Mouse (Mus musculus): Measurements from ENCODE around the gene Anapc5. TPM values are rescaled to one million over a fixed set of nuclear protein-coding genes. Genes with fewer than 3 reads are reported as not detected.

Gene Anapc5
- polyA plus RNA-seq, 1 experiment from 2014 or later, result 305 TPM

DNA sequence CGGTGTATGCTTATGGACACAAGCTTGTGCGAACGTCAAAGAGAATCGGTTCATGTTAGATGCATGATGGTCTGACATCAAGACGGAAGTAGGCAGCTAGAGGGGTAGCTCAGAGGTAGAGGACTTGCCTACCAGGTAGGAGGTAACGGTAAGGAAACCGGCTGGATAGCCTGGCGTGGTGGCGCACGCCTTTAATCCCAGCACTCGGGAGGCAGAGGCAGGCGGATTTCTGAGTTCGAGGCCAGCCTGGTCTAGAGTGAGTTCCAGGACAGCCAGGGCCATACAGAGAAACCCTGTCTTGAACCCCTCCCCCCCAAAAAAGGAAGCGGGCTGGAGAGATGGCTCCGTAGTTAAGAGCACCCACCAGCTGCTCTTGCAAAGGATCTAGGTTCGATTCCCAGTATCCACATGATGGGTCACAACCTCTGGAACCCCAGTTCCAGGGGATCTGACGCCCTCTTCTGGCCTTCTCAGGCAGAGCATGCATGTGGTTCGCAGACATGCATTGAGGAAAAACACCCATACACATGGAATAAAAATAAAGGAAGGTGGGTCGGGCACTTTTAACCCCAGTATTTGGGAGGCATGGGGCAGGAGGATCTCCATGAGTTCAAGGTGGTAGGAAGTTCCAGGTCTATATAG, 40.2 kb downstream of the Anapc5 start:
- H3K27me3 ChIP-seq, result no peaks in the 10 kb centered on the region
- ChIA-PET CTCF (interaction anchor here (2.8 kb wide), 1 partner anchor 19 kb away, joined by 9 read pairs; no protein-coding TSS in a partner anchor), POLR2A (interaction anchor here (0.6 kb wide), 2 partner anchors 21 to 56 kb away, joined by 3 to 4 read pairs; no protein-coding TSS in a partner anchor)
- DNase-seq (ENCODE audit: low read depth, low spot score) (no peak), ATAC-seq (no peak)
- in situ Hi-C loops (cut with MboI; ENCODE audit: low pct_unique_long_range_greater_than_20kb), result no loop called here
- TF ChIP-seq CTCF (IDR thresholded peaks at IDR 0.05), result no peak

DNA sequence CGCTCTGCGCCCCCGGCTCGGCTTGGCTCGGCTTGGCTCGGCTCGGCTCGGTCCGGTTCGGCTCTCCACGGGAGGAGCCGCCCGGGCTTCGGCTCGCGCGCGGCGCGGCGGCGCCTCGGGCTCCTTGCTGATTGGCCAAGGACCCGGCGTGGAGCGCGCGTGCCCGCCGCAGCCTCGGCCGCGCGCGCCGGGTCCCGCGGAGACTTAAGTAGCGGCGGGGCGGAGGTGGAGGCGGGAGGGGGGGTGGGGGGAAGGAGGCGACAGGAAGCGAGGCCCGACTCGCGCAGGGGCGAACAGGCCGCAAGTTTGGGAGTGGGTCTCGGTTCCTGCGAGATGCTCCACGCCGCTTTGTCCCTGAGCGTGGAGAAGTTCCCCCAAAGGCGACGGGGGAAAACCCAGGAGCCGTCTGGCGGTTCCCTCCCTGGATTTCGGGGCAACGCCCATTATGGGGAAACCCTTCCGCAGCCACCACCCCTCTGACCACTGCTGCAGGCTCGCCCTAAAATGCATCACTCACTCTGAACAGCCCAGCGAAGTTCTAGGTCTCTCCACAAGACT, 41.8 kb downstream of the Anapc5 start, which contains the start of gene Camkk2:
Camkk2 (minus strand) TSS at position 133 of the 558 bp plus-strand sequence.
- in situ Hi-C loops (cut with MboI; ENCODE audit: low pct_unique_long_range_greater_than_20kb), result no loop called here
- no peaks in the 10 kb centered on the region for H3K27me3 ChIP-seq
- ChIA-PET POLR2A (interaction anchor here (1.2 to 1.5 kb wide), 2 partner anchors 10 to 32 kb away, joined by 3 to 4 read pairs; no protein-coding TSS in a partner anchor), CTCF (no interaction called here)
- peak; percentile 71 for ATAC-seq
- peak; percentile 34 for DNase-seq (ENCODE audit: low read depth, low spot score)
- no peak for TF ChIP-seq CTCF (IDR thresholded peaks at IDR 0.05)

DNA sequence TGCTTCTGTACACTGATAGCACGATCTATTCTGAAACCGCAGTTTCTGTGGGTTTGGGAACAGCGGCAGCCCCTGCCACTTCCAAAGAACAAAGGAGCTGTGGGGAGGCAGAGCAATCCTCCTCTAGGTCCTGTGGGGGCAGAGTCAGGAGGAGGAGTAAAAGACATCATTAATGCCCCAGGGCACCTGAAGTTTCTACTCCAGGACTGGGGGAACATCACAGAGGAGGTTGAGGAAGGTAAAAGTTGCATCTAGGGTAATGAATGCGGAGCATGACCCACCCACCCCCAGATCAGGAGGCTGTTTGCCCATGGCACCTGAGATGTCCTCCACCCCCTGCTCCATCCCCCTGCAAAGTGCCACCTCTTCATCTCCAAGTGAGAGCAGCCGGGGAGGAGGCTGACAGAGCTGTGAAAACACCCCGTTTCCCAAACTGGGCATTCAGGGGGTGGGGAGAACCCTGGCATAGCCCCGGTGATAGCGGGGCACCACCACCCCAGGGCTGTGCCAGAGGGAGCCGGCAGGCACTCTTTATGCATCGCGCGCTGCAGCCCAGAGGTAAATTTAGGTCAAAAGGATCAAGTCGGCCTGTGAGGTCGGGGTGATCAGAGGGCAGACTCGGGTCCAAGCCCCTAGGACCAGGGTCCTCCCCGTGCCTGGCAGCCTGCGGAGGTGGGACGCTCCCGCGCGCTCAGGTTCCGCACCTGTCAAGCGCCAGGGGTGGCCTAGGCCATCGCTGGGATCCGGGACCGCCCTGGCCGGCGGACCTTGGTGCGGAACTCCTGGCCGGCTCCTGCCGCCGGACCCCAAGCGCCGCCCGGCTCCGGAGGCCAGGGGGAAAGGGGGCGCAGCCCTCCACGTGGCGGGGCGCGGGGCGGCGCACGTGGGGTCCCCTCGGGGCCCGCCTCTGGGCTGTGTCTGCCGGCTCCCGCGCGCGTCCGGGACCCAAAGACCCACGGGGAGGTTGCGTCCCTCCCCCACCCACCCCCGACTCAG, 42.6 kb downstream of the Anapc5 start:
- in situ Hi-C loops (cut with MboI; ENCODE audit: low pct_unique_long_range_greater_than_20kb), result no loop called here
- DNase-seq (ENCODE audit: low read depth, low spot score), result no peak
- CTCF ChIA-PET, result no interaction called here
- POLR2A ChIA-PET, result interaction anchor here (0.9 to 1.5 kb wide), 4 partner anchors 9 to 63 kb away, joined by 3 to 4 read pairs (median 3); no protein-coding TSS in a partner anchor
- TF ChIP-seq CTCF (IDR thresholded peaks at IDR 0.05), result no peak
- H3K27me3 ChIP-seq, result no peaks in the 10 kb centered on the region
- peak; percentile 36 for ATAC-seq

DNA sequence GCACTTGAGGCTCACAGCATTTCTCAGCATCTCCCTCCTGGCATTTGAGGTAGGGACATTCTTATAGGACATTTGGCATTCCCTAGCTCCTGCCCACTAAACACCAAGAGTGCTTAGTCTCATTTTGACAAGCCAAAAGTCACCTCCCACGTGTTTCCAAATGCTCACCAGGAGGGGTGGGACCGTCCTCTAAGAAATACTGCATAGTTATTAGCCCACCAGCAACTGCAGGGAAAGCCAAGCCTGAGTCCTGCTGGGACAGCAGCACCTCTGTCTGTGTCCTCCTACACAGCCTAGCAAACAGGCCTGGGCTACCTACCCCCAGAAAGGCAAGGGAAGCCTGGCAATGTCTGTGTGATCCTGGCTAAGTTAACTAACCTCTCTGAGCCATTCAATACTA, 43.8 kb downstream of the Anapc5 start:
- TF ChIP-seq CTCF (IDR thresholded peaks at IDR 0.05), result no peak
- ChIA-PET POLR2A (no interaction called here), CTCF (interaction anchor here (1.6 kb wide), 1 partner anchor 34 kb away, joined by 4 read pairs; no protein-coding TSS in a partner anchor)
- no peak for ATAC-seq
- H3K27me3 ChIP-seq, result no peaks in the 10 kb centered on the region
- DNase-seq (ENCODE audit: low read depth, low spot score), result no peak
- in situ Hi-C loops (cut with MboI; ENCODE audit: low pct_unique_long_range_greater_than_20kb), result no loop called here

DNA sequence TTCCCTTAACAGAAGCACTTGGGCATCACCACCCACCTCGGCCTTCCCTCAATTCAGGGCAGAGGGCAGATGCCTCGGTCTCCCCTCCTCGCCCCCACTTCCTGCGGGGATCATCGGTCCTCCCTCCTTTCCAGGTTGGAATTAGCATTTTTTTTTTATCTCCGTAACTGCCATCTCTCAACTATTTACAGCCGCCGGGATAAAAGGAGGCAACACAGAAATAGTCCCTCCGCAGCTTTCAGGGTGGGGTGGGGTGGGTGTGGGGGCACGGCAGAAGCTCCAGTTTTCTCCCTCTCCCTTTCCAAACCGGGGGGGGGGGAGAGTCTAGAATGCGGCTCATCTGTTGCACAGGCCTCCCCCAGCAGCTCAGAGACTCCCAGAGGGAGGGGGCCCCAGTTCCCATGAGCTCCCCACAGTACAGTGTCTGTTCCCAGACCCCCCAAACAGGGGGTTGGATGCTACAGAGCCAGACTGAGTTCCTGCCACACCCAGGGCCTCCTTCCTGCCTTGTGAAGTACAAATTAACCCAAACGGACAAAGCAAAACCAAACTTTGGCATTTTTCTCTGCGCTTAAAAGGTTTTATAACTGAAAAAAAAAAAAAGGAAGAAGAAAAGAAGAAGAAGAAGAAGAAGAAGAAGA, 45.4 kb downstream of the Anapc5 start:
- TF ChIP-seq CTCF (IDR thresholded peaks at IDR 0.05), result no peak
- no peaks in the 10 kb centered on the region for H3K27me3 ChIP-seq
- ChIA-PET CTCF (interaction anchor here (1.6 kb wide), 1 partner anchor 36 kb away, joined by 4 read pairs; no protein-coding TSS in a partner anchor), POLR2A (no interaction called here)
- in situ Hi-C loops (cut with MboI; ENCODE audit: low pct_unique_long_range_greater_than_20kb), result no loop called here
- DNase-seq (ENCODE audit: low read depth, low spot score), result no peak
- ATAC-seq, result no peak

DNA sequence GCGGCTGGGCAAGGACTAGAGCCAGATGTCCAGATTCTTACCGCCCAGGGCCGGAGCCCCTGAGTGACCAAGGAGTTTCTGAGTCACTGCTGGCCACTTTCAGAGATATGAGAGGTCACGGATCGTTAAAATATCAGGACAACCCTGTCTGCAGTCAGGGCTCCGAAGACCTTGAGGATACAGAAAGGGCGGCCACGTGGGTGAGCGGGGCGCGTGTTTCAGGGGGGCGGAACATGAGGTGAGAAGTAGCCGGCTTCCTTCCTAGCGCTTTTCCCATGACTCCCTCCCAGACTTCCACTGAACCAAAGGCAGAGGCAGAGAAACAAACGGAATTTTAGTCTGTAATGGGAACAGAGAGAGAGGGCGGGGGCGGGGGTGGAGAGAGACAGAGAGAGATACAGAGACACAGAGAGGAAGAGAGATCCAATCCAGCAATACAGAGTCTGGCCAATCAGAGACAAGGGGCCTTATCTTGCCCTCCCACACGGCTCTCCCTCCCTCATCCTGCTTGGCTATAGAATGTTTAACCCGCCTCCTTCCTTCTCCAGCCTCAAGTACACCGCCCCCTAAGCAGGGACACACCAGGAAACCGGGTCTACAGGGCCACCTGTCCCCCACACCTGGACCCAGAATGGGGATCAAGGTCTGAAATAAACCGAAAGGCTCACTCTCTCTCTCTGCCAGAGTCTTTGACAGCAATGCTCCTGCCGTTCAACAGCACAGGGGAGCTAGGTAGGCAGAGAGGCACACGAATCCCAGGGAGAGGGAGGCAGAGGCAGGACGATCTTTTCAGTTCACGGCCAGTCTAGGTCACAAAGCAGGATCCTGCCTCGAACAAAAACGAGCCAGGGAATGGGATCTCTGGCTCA, 46.2 kb downstream of the Anapc5 start:
- no peak for TF ChIP-seq CTCF (IDR thresholded peaks at IDR 0.05)
- POLR2A ChIA-PET, result no interaction called here
- CTCF ChIA-PET, result no interaction called here
- no peak for DNase-seq (ENCODE audit: low read depth, low spot score)
- ATAC-seq, result no peak
- in situ Hi-C loops (cut with MboI; ENCODE audit: low pct_unique_long_range_greater_than_20kb), result no loop called here
- no peaks in the 10 kb centered on the region for H3K27me3 ChIP-seq

DNA sequence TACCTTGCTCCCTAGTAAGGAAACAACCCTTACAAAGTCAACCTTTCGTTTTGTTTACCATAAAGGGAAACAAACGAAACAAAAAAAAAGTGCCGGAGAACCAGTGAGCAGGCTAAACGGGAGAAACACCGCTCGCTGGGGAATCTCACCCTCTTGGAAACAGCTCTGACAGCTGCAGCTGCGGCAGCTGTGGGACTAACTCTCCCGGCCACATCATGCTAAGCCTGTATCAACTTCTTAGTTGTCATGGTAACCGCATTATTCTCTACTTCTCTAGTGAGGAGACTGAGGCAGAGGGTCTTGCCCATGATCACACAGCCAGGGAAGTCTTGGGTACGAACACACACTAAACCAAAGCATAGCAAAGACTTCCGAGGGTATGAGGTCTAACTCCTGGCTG, 47.4 kb downstream of the Anapc5 start:
- in situ Hi-C loops (cut with MboI; ENCODE audit: low pct_unique_long_range_greater_than_20kb), result no loop called here
- ATAC-seq, result no peak
- ChIA-PET POLR2A (no interaction called here), CTCF (interaction anchor here (1.0 kb wide), 1 partner anchor 10 kb away, joined by 3 read pairs; no protein-coding TSS in a partner anchor)
- H3K27me3 ChIP-seq, result no peaks in the 10 kb centered on the region
- DNase-seq (ENCODE audit: low read depth, low spot score), result no peak
- TF ChIP-seq CTCF (IDR thresholded peaks at IDR 0.05), result no peak

DNA sequence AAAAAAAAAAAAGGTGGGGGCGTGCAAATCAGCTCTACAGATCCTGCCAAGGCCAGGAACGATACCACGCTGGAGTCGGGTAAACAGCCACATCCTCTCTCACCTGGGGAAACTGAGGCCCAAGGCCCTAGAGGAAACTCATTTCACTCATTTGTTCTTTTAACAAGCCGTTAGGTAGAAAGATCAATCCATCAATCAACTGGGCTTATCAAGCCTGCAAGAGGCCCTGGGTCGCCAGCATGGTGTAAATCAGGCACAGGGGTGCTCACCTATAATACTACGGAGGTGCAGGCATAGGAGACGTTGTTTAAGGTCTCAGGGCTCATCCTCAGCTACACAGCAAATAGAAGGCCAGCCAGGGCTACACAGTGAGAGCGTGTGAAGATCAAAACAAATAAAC, 49.7 kb downstream of the Anapc5 start:
- CTCF ChIA-PET, result interaction anchor here (1.2 to 2.0 kb wide), 3 partner anchors 25 to 293 kb away, joined by 3 to 5 read pairs (median 4); no protein-coding TSS in a partner anchor
- no peak for ATAC-seq
- in situ Hi-C loops (cut with MboI; ENCODE audit: low pct_unique_long_range_greater_than_20kb), result no loop called here

DNA sequence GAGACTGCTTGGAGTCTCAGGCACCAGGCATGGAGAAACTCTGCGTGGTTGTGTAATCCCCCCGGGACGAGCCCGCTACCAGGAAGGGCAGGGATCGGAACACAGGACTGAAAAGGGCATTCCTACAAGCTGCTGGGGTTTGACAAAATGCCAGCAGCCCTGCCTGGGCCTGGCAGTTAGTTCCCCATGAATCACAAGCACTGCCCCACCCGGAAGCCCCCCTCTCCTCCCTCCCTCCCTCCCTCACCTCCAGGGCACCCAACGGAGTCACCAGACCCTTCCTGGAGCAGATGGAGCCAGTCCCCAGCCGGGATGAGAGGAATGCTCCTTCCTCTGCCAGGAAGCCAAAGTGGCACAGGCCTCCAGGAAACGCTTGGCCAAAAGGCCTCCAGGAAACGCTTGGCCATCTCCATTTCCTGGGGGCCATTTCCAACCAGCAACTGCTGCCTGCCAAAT, 50.3 kb downstream of the Anapc5 start:
- no peaks in the 10 kb centered on the region for H3K27me3 ChIP-seq
- no peak for TF ChIP-seq CTCF (IDR thresholded peaks at IDR 0.05)
- POLR2A ChIA-PET, result interaction anchor here (0.7 to 2.0 kb wide), 4 partner anchors 18 to 1038 kb away, joined by 3 to 5 read pairs (median 4); no protein-coding TSS in a partner anchor
- DNase-seq (ENCODE audit: low read depth, low spot score) (peak; percentile 94), ATAC-seq (peak; percentile 84)
- CTCF ChIA-PET, result interaction anchor here (2.0 kb wide), 1 partner anchor 294 kb away, joined by 4 read pairs; no protein-coding TSS in a partner anchor
- in situ Hi-C loops (cut with MboI; ENCODE audit: low pct_unique_long_range_greater_than_20kb), result no loop called here

More for the DNA sequence above, 49.7 kb downstream of the Anapc5 start:
- no peaks in the 10 kb centered on the region for H3K27me3 ChIP-seq
- POLR2A ChIA-PET, result interaction anchor here (0.6 to 2.0 kb wide), 6 partner anchors 17 to 1038 kb away, joined by 3 to 6 read pairs (median 4); no protein-coding TSS in a partner anchor
- no peak for DNase-seq (ENCODE audit: low read depth, low spot score)
- TF ChIP-seq CTCF (IDR thresholded peaks at IDR 0.05), result no peak

All from Patski (cell line).